Mouse (Mus musculus) forebrain, embryonic 13.5 days (tissue): ENCODE measurements around the gene Speer1. TPM values are rescaled to one million over a fixed set of nuclear protein-coding genes. Genes with fewer than 3 reads are reported as not detected.
"Not testable (repeated sequence)": the region's sequence is repeated elsewhere in the genome, so short reads cannot be mapped to it uniquely, and the experiment has no call there.

Experiments
- ATAC-seq: fragments of 200-750 bp; cut with Nextera tagmentation; 2 replicates; pipeline ENCODE4 v1.8.0; 2017
- H3K27ac ChIP-seq: fragments of 300-500 bp; sonication (generic); 2 replicates; pipeline ENCODE4 v1.5.1; 2015; ENCODE audit warnings: inconsistent platforms, mild to moderate bottlenecking, moderate library complexity
- H3K27me3 ChIP-seq: fragments of 300-500 bp; sonication (generic); 2 replicates; pipeline ENCODE4 v1.6.1; 2015; ENCODE audit warnings: mild to moderate bottlenecking, inconsistent platforms
- H3K36me3 ChIP-seq: fragments of 300-500 bp; sonication (generic); 2 replicates; pipeline ENCODE4 v1.6.1; 2015; ENCODE audit warnings: mild to moderate bottlenecking, inconsistent platforms; ENCODE audit not compliant: poor library complexity, severe bottlenecking
- H3K4me1 ChIP-seq: fragments of 300-500 bp; sonication (generic); 2 replicates; pipeline ENCODE4 v1.6.1; 2015; ENCODE audit warnings: inconsistent platforms
- H3K4me2 ChIP-seq: fragments of 300-500 bp; sonication (generic); 2 replicates; pipeline ENCODE4 v1.6.1; 2015; ENCODE audit warnings: inconsistent platforms, mild to moderate bottlenecking, moderate library complexity
- H3K4me3 ChIP-seq: fragments of 300-500 bp; sonication (generic); 2 replicates; pipeline ENCODE4 v1.5.1; 2015; ENCODE audit warnings: mild to moderate bottlenecking, inconsistent platforms
- H3K9ac ChIP-seq: fragments of 300-500 bp; sonication (generic); 2 replicates; pipeline ENCODE4 v1.6.1; 2015; ENCODE audit warnings: mild to moderate bottlenecking, inconsistent platforms
- H3K9me3 ChIP-seq: fragments of 300-500 bp; sonication (generic); replicated peaks from 2 replicates; pipeline ENCODE4 v1.6.1; 2016; ENCODE audit warnings: inconsistent platforms
- WGBS: fragments of 180-500 bp; shearing (Covaris S2); methylation state at CpG from one replicate; pipeline ENCODE4 v1.1.7; 2015; 5-methylcytosine and 5-hydroxymethylcytosine counted together
- polyA plus RNA-seq: library from polyadenylated mRNA; unstranded; fragments of >200 nt; fragmentation: Nextera tagmentation; extraction: Ambion mirVana; gene quantifications from 2 replicates; pipeline ENCODE4 v1.2.1, GENCODE M21; 2015

The Speer1 gene
- polyA plus RNA-seq, result not detected in 2 replicates

DNA sequence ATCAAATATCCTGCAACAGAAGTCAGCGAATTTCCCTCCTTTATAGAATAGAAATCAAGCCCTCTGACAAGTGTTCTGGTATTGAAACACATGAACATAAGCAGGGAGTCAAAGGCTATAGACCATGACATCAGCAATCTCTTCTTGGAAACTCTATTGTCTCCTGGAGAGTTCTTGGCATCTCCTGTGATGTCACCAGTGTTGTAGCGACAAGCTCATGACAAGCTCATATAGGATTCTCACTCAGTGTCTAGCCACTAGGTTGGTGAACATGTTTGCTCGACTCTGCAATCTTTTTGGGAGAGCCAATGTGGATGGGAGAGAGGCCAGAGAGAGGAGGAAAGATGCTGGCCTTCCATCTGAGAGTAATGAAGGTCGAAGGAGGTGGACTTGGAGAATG lies at the start of gene Speer1:
Speer1 (plus strand) TSS at position 301 of the 400 bp plus-strand sequence.
- not testable (repeated sequence) for H3K9ac ChIP-seq, H3K4me1 ChIP-seq, H3K4me3 ChIP-seq, H3K27ac ChIP-seq, H3K27me3 ChIP-seq, H3K4me2 ChIP-seq, H3K9me3 ChIP-seq, ATAC-seq, H3K36me3 ChIP-seq
- 73% methylated on average over 1 of the region's 4 CpGs for WGBS

Other genes starting within 250 kb of the Speer1 start
- not detected in 2 replicates for gene Gm8879, start 213.9 kb upstream of the Speer1 start, polyA plus RNA-seq
- not detected in 2 replicates for gene Gm5861, start 158.4 kb upstream of the Speer1 start, polyA plus RNA-seq
- not detected in 2 replicates for gene Gm8890, start 85.5 kb upstream of the Speer1 start, polyA plus RNA-seq
- gene Gm8897, start 74.9 kb downstream of the Speer1 start, polyA plus RNA-seq, result not detected in 2 replicates
- not detected in 2 replicates for gene Gm8906, start 161.2 kb downstream of the Speer1 start, polyA plus RNA-seq